Comparison of ENCODE assay signal across 8 mouse cellular contexts in genomic region chr4:120747243-120747792, GRCm38 (mm10). TPM values are rescaled to one million over a fixed set of nuclear protein-coding genes. Genes with fewer than 3 reads are reported as not detected.
DNase-seq lines count a peak whose midpoint lies in the region; ATAC-seq and TF ChIP-seq lines count a peak whose summit lies in the region.

No protein-coding gene starts in this region.

- TF ChIP-seq CTCF in cerebellum, adult 2 months (IDR thresholded peaks at IDR 0.05; ENCODE audit: borderline replicate concordance, insufficient read depth, low read depth, low read length), result no peak
- no peak for TF ChIP-seq CTCF in E14TG2a.4 (conservative IDR thresholded peaks at IDR 0.05; ENCODE audit: low read length)
- TF ChIP-seq CTCF in hindbrain, postnatal 0 days (IDR thresholded peaks at IDR 0.05; ENCODE audit: low read depth), result no peak
- no peak for TF ChIP-seq CTCF in lung, postnatal 0 days (IDR thresholded peaks at IDR 0.05)

- no peak for TF ChIP-seq POLR2A in cerebellum, adult 2 months (IDR thresholded peaks at IDR 0.05; ENCODE audit: borderline replicate concordance, insufficient read depth, low read length)

- H3K4me3 ChIP-seq in cerebellum, adult 2 months (replicated peaks; ENCODE audit: insufficient read depth, low read depth, low read length), result peak overlapping the region; percentile 49
- H3K4me3 ChIP-seq in E14TG2a.4 (replicated peaks; ENCODE audit: low read length), result peak overlapping the region; percentile 77
- peak overlapping the region; percentile 62 for H3K4me3 ChIP-seq in forebrain, embryonic 15.5 days
- peak overlapping the region; percentile 69 for H3K4me3 ChIP-seq in hindbrain, postnatal 0 days (ENCODE audit: low read length)
- peak overlapping the region; percentile 69 for H3K4me3 ChIP-seq in lung, postnatal 0 days (ENCODE audit: low read depth, low read length)

- peak overlapping the region; percentile 54 for H3K9ac ChIP-seq in forebrain, embryonic 15.5 days (replicated peaks)
- H3K9ac ChIP-seq in hindbrain, postnatal 0 days (replicated peaks; ENCODE audit: low read length), result peak overlapping the region; percentile 65
- 0 out of 2 replicates have a peak overlapping the region, but pooled peaks have one; percentile 4 for H3K9ac ChIP-seq in lung, postnatal 0 days (replicated peaks; ENCODE audit: low read depth)

- no peaks in the 10 kb centered on the region for H3K36me3 ChIP-seq in E14TG2a.4 (ENCODE audit: insufficient read depth, low read length)
- H3K36me3 ChIP-seq in forebrain, embryonic 15.5 days, result no peaks in the 10 kb centered on the region
- no peaks in the 10 kb centered on the region for H3K36me3 ChIP-seq in hindbrain, postnatal 0 days (ENCODE audit: insufficient read depth, low read length)
- no peaks in the 10 kb centered on the region for H3K36me3 ChIP-seq in lung, postnatal 0 days (ENCODE audit: insufficient read depth, low read length)

- no peak for TF ChIP-seq EP300 in lung, postnatal 0 days (IDR thresholded peaks at IDR 0.05)

- no peak overlapping the region for H3K27ac ChIP-seq in cerebellum, adult 2 months (ENCODE audit: insufficient read depth, low read length)
- no peak overlapping the region for H3K27ac ChIP-seq in forebrain, embryonic 15.5 days (replicated peaks)
- H3K27ac ChIP-seq in hindbrain, postnatal 0 days, result no peak overlapping the region
- H3K27ac ChIP-seq in lung, postnatal 0 days (ENCODE audit: low read length), result peak overlapping the region; percentile 33; the same call in 1 of the 2 replicates

- WGBS in cerebellum, adult 2 months, result under 1% methylated on average over 74 of the region's 75 CpGs
- WGBS in forebrain, embryonic 15.5 days, result 0% methylated on average over 67 of the region's 75 CpGs
- WGBS in hindbrain, postnatal 0 days, result 2% methylated on average over 47 of the region's 75 CpGs
- 0% methylated on average over 23 of the region's 75 CpGs for WGBS in lung, postnatal 0 days

- no peak for ATAC-seq in cerebellum, adult (ENCODE audit: insufficient number of reproducible peaks, low FRiP score, low TSS enrichment)
- peak; percentile 57 for ATAC-seq in forebrain, embryonic 15.5 days (replicated peaks)
- peak; percentile 44 for ATAC-seq in hindbrain, postnatal 0 days
- ATAC-seq in lung, postnatal 0 days, result peak; percentile 60
- no peak for ATAC-seq in frontal cortex, adult (ENCODE audit: low TSS enrichment)

- H3K27me3 ChIP-seq in cerebellum, adult 2 months (ENCODE audit: control insufficient read depth, insufficient read depth, low read length), result no peaks in the 10 kb centered on the region
- H3K27me3 ChIP-seq in E14TG2a.4 (ENCODE audit: insufficient read depth, low read length), result peaks cover 91% of the 10 kb centered on the region
- peaks cover 44% of the 10 kb centered on the region for H3K27me3 ChIP-seq in forebrain, embryonic 15.5 days
- peaks cover 33% of the 10 kb centered on the region for H3K27me3 ChIP-seq in hindbrain, postnatal 0 days (ENCODE audit: insufficient read depth, low read length)
- peaks cover 31% of the 10 kb centered on the region for H3K27me3 ChIP-seq in lung, postnatal 0 days (replicated peaks; ENCODE audit: insufficient read depth, low read length)

- H3K9me3 ChIP-seq in E14TG2a.4 (ENCODE audit: low read length), result peaks cover 7% of the 10 kb centered on the region
- H3K9me3 ChIP-seq in forebrain, embryonic 15.5 days, result no peaks in the 10 kb centered on the region
- H3K9me3 ChIP-seq in hindbrain, postnatal 0 days (ENCODE audit: low read length), result no peaks in the 10 kb centered on the region
- H3K9me3 ChIP-seq in lung, postnatal 0 days (ENCODE audit: low read length), result no peaks in the 10 kb centered on the region

- DNase-seq in cerebellum, adult 2 months, result peak; percentile 22 to 30
- DNase-seq in hindbrain, postnatal 0 days (ENCODE audit: low spot score), result peak; percentile 11
- DNase-seq in lung, postnatal 0 days (ENCODE audit: low spot score), result peak; percentile 34
- no peak for DNase-seq in layer of hippocampus, postnatal 36 days

- H3K4me1 ChIP-seq in cerebellum, adult 2 months (ENCODE audit: control insufficient read depth, insufficient read depth, low read length), result no peaks in the 10 kb centered on the region
- peaks cover 38% of the 10 kb centered on the region for H3K4me1 ChIP-seq in E14TG2a.4 (replicated peaks; ENCODE audit: low read depth, low read length)
- peaks cover 17% of the 10 kb centered on the region for H3K4me1 ChIP-seq in forebrain, embryonic 15.5 days
- no peaks in the 10 kb centered on the region for H3K4me1 ChIP-seq in hindbrain, postnatal 0 days (ENCODE audit: insufficient read depth, low read length)
- H3K4me1 ChIP-seq in lung, postnatal 0 days (ENCODE audit: insufficient read depth, low read depth, low read length), result peaks cover 2% of the 10 kb centered on the region; the same call in 1 of the 2 replicates

- H3K4me2 ChIP-seq in forebrain, embryonic 15.5 days (replicated peaks), result peak overlapping the region; percentile 97
- peak overlapping the region; percentile 100 for H3K4me2 ChIP-seq in hindbrain, postnatal 0 days (ENCODE audit: low read depth, low read length)
- H3K4me2 ChIP-seq in lung, postnatal 0 days (replicated peaks; ENCODE audit: low read depth, low read length), result peak overlapping the region; percentile 100

RNA-seq across cellular contexts. Expression of gene Kcnq4, which starts 1.1 kb away (rescaled TPM):
- polyA plus RNA-seq in cerebellum, adult 2 months (2012; rRNA removed), result 12.4 and 15.2 TPM in 2 replicates
- polyA plus RNA-seq in forebrain, embryonic 15.5 days (2015; fragmentation: Nextera tagmentation; extraction: Ambion mirVana), result 8.8 TPM in 2 replicates
- total RNA-seq in hindbrain, postnatal 0 days (2014; rRNA removed), result 12.4 and 13.9 TPM in 2 replicates
- polyA plus RNA-seq in hindbrain, postnatal 0 days (2015; fragmentation: Nextera tagmentation; extraction: Ambion mirVana), result 4.9 and 5.0 TPM in 2 replicates
- polyA plus RNA-seq in lung, postnatal 0 days (2015; fragmentation: Nextera tagmentation; extraction: Ambion mirVana), result 3.1 and 3.9 TPM in 2 replicates
- total RNA-seq in layer of hippocampus, postnatal 36 days (2021), result 1 to 10 TPM; 4.7 to 4.8 TPM

Comparison
In these comparisons a context has a peak if more than half of its experiments do, and no peak if none do; other contexts are left out.
1. DNase-seq: peak in cerebellum, adult 2 months (2 of 2), hindbrain, postnatal 0 days (single experiment) and lung, postnatal 0 days (single experiment); none in layer of hippocampus, postnatal 36 days (0 of 2).
2. ATAC-seq: peak in forebrain, embryonic 15.5 days (single experiment), hindbrain, postnatal 0 days (single experiment) and lung, postnatal 0 days (single experiment); none in cerebellum, adult (single experiment) and frontal cortex, adult (single experiment).
3. H3K9ac ChIP-seq: peak in every context shown above with its lines; median percentile 65 in hindbrain, postnatal 0 days; 54 in forebrain, embryonic 15.5 days; 4 in lung, postnatal 0 days.
4. Peak in every context shown above with its lines, with median percentiles within 50 percentile points of each other: H3K4me3 ChIP-seq and H3K4me2 ChIP-seq.